Mouse (Mus musculus): ENCODE results near the gene Epha8. TPM values are rescaled to one million over a fixed set of nuclear protein-coding genes. Genes with fewer than 3 reads are reported as not detected.

The Epha8 gene
- polyA plus RNA-seq, 1 experiment from 2014 or later: 0.72 TPM

GRCm38 (mm10) chr4:136964990-136965421 is 8.4 kb upstream of the Epha8 start:
- 19% methylated on average over 15 of the region's 15 CpGs for WGBS
- Histone ChIP-seq H3K36me3 (ENCODE audit: control insufficient read depth, insufficient read depth, low read length) (no peaks in the 10 kb centered on the region), H3K27me3 (ENCODE audit: control insufficient read depth, insufficient read depth, low read length) (no peaks in the 10 kb centered on the region; the same call in 1 of the 2 replicates), H3K9me3 (ENCODE audit: control insufficient read depth, low read length) (no peaks in the 10 kb centered on the region), H3K4me1 (replicated peaks; ENCODE audit: control insufficient read depth, insufficient read depth, low read length) (peaks cover 12% of the 10 kb centered on the region; the same call in 1 of the 2 replicates), H3K27ac (ENCODE audit: low read depth, low read length) (no peak overlapping the region), H3K9ac (ENCODE audit: low read length) (no peak overlapping the region), H3K4me2 (ENCODE audit: low read depth, low read length, severe bottlenecking) (no peak overlapping the region), H3K4me3 (ENCODE audit: low read depth, low read length) (no peak overlapping the region)
- no peak; the same call in 1 of the 2 replicates for ATAC-seq (replicated peaks; ENCODE audit: low FRiP score)
- DNase-seq (ENCODE audit: low spot score): no peak

GRCm38 (mm10) chr4:136962447-136962846 is 5.8 kb upstream of the Epha8 start:
- no peak for ATAC-seq (replicated peaks; ENCODE audit: low FRiP score)
- Histone ChIP-seq H3K4me2 (ENCODE audit: low read depth, low read length, severe bottlenecking) (no peak overlapping the region), H3K4me3 (ENCODE audit: low read depth, low read length) (no peak overlapping the region), H3K9me3 (ENCODE audit: control insufficient read depth, low read length) (no peaks in the 10 kb centered on the region), H3K36me3 (ENCODE audit: control insufficient read depth, insufficient read depth, low read length) (no peaks in the 10 kb centered on the region), H3K4me1 (replicated peaks; ENCODE audit: control insufficient read depth, insufficient read depth, low read length) (peaks cover 6% of the 10 kb centered on the region; the same call in 1 of the 2 replicates), H3K27ac (ENCODE audit: low read depth, low read length) (no peak overlapping the region), H3K27me3 (ENCODE audit: control insufficient read depth, insufficient read depth, low read length) (peaks cover 14% of the 10 kb centered on the region), H3K9ac (ENCODE audit: low read length) (no peak overlapping the region)
- 66% methylated on average over 4 of the region's 4 CpGs for WGBS
- DNase-seq (ENCODE audit: low spot score): no peak

DNA sequence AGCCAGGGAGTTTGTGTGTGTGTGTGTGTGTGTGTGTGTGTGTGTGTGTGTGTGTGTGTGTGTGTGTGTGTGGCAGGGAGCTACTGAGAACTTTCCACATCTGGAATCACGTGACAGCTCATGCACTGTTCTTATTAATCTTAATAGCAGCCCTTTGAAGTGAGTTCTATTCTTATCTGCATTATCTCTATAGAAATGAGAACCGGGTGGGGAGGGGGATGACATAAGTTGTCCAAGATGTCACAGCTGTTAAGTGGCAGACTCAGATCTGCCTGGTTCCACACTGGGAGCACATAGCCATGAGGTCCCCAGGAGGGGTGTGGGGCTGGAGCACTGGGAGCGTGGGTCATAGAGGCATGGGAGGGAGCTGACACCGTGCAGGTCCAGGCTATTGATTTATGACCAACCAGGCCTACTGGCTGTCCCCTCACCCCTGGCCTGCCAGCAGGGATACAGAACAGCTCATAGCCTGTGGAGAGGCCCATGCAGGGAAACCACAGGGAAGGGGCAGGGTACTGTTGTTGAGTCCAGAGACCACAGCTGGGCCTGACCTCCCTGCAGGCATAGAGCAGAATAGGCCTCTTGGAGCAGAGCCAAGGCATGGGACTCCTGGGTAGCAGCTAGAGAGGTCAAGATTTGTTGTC is 5.1 kb upstream of the Epha8 start:
- ATAC-seq (replicated peaks; ENCODE audit: low FRiP score): no peak
- H3K9ac ChIP-seq (ENCODE audit: low read length): no peak overlapping the region
- no peak for DNase-seq (ENCODE audit: low spot score)
- H3K4me3 ChIP-seq (ENCODE audit: low read depth, low read length): no peak overlapping the region
- no peak overlapping the region for H3K4me2 ChIP-seq (ENCODE audit: low read depth, low read length, severe bottlenecking)
- H3K9me3 ChIP-seq (ENCODE audit: control insufficient read depth, low read length): no peaks in the 10 kb centered on the region
- peaks cover 20% of the 10 kb centered on the region for H3K27me3 ChIP-seq (ENCODE audit: control insufficient read depth, insufficient read depth, low read length)
- 56% methylated on average over 4 of the region's 4 CpGs for WGBS
- no peak overlapping the region for H3K27ac ChIP-seq (ENCODE audit: low read depth, low read length)
- H3K4me1 ChIP-seq (replicated peaks; ENCODE audit: control insufficient read depth, insufficient read depth, low read length): peaks cover 6% of the 10 kb centered on the region; the same call in 1 of the 2 replicates
- H3K36me3 ChIP-seq (ENCODE audit: control insufficient read depth, insufficient read depth, low read length): no peaks in the 10 kb centered on the region

DNA sequence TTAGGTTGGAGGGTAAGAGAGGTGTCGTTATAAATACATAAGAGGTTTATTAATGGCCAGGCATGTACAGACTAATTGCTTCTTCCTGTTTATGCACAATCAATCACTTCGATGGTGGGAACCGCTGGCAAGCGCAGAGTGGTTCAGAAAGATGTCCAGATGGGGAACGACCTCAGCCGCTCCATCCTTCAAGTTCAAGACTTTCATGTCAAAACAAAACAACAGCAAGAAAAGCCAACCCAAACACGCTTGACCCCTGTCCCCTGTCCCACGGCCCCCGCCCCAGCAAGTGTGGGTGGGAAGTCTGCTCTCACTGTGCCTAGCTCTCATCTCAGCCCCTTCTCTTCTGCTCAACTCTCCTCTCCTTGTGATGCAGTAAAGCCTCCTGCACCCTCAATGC is 4.0 kb upstream of the Epha8 start:
- Histone ChIP-seq H3K9ac (ENCODE audit: low read length) (no peak overlapping the region), H3K27ac (ENCODE audit: low read depth, low read length) (no peak overlapping the region), H3K4me2 (ENCODE audit: low read depth, low read length, severe bottlenecking) (no peak overlapping the region), H3K4me1 (replicated peaks; ENCODE audit: control insufficient read depth, insufficient read depth, low read length) (peaks cover 8% of the 10 kb centered on the region; the same call in 1 of the 2 replicates), H3K27me3 (ENCODE audit: control insufficient read depth, insufficient read depth, low read length) (peaks cover 32% of the 10 kb centered on the region), H3K4me3 (ENCODE audit: low read depth, low read length) (no peak overlapping the region), H3K9me3 (ENCODE audit: control insufficient read depth, low read length) (no peaks in the 10 kb centered on the region), H3K36me3 (ENCODE audit: control insufficient read depth, insufficient read depth, low read length) (no peaks in the 10 kb centered on the region)
- ATAC-seq (replicated peaks; ENCODE audit: low FRiP score) (no peak), DNase-seq (ENCODE audit: low spot score) (no peak)
- WGBS: 83% methylated on average over 9 of the region's 9 CpGs

DNA sequence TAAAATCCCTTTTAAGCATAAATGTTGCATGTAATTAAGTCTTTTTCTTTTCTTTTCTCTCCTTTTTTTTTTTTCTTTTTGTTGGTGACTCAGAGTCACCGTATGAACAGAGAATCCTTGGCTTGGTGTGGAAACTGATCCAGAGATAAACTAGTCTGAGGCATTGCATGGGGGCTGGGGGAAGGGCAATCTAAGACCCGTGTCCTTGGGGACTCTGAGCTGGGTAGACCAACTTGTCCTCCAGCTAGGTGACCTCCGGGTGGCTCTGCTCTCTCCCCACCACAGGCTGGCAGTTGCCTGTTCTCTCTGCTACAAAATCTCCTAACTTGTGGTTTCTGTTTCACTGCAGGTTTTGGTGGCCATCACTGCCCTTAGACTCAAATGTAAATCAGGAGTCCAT is 3.5 kb upstream of the Epha8 start:
- Histone ChIP-seq H3K4me1 (replicated peaks; ENCODE audit: control insufficient read depth, insufficient read depth, low read length) (peaks cover 8% of the 10 kb centered on the region; the same call in 1 of the 2 replicates), H3K9ac (ENCODE audit: low read length) (no peak overlapping the region), H3K4me2 (ENCODE audit: low read depth, low read length, severe bottlenecking) (no peak overlapping the region), H3K36me3 (ENCODE audit: control insufficient read depth, insufficient read depth, low read length) (no peaks in the 10 kb centered on the region), H3K9me3 (ENCODE audit: control insufficient read depth, low read length) (no peaks in the 10 kb centered on the region), H3K27me3 (ENCODE audit: control insufficient read depth, insufficient read depth, low read length) (peaks cover 36% of the 10 kb centered on the region), H3K27ac (ENCODE audit: low read depth, low read length) (no peak overlapping the region), H3K4me3 (ENCODE audit: low read depth, low read length) (no peak overlapping the region)
- ATAC-seq (replicated peaks; ENCODE audit: low FRiP score): no peak
- WGBS: 58% methylated on average over 3 of the region's 3 CpGs
- no peak for DNase-seq (ENCODE audit: low spot score)

DNA sequence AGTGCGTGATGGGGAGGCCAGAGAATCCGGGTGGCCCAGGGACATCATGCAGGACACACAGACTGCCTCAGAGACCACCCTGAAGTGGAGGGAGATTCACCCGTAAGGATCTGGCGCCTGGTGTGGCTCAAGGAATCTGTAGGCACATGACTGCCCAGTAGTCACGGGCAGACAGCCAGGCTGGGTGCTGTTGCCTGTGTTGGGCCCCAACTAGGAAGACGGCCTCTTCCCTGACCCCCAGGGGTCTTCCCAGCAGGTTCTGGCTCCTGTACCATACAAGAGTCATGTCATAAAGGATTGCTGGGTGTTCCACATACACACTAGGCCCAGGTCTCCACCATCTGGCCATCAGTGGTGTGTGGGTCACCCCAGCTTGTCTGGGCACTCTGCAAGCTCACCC is 2.1 kb downstream of the Epha8 start:
- no peak for ATAC-seq (replicated peaks; ENCODE audit: low FRiP score)

GRCm38 (mm10) chr4:136949266-136949989 is 7.2 kb downstream of the Epha8 start:
- H3K9ac ChIP-seq (ENCODE audit: low read length): no peak overlapping the region
- H3K27me3 ChIP-seq (ENCODE audit: control insufficient read depth, insufficient read depth, low read length): peaks cover 8% of the 10 kb centered on the region
- no peaks in the 10 kb centered on the region for H3K36me3 ChIP-seq (ENCODE audit: control insufficient read depth, insufficient read depth, low read length)
- H3K9me3 ChIP-seq (ENCODE audit: control insufficient read depth, low read length): no peaks in the 10 kb centered on the region
- H3K27ac ChIP-seq (ENCODE audit: low read depth, low read length): no peak overlapping the region
- no peak overlapping the region for H3K4me3 ChIP-seq (ENCODE audit: low read depth, low read length)
- DNase-seq (ENCODE audit: low spot score) (no peak), ATAC-seq (replicated peaks; ENCODE audit: low FRiP score) (no peak)
- 38% methylated on average over 10 of the region's 10 CpGs for WGBS
- no peak overlapping the region for H3K4me2 ChIP-seq (ENCODE audit: low read depth, low read length, severe bottlenecking)
- no peaks in the 10 kb centered on the region for H3K4me1 ChIP-seq (replicated peaks; ENCODE audit: control insufficient read depth, insufficient read depth, low read length)

More for the DNA sequence above, 2.1 kb downstream of the Epha8 start:
- no peak overlapping the region for H3K4me3 ChIP-seq (ENCODE audit: low read depth, low read length)
- no peak overlapping the region for H3K9ac ChIP-seq (ENCODE audit: low read length)
- H3K9me3 ChIP-seq (ENCODE audit: control insufficient read depth, low read length): no peaks in the 10 kb centered on the region
- H3K27ac ChIP-seq (ENCODE audit: low read depth, low read length): no peak overlapping the region
- 74% methylated on average over 6 of the region's 6 CpGs for WGBS
- H3K4me2 ChIP-seq (ENCODE audit: low read depth, low read length, severe bottlenecking): no peak overlapping the region
- peaks cover 48% of the 10 kb centered on the region for H3K27me3 ChIP-seq (ENCODE audit: control insufficient read depth, insufficient read depth, low read length)
- no peak for DNase-seq (ENCODE audit: low spot score)
- H3K4me1 ChIP-seq (replicated peaks; ENCODE audit: control insufficient read depth, insufficient read depth, low read length): peaks cover 3% of the 10 kb centered on the region; the same call in 1 of the 2 replicates
- H3K36me3 ChIP-seq (ENCODE audit: control insufficient read depth, insufficient read depth, low read length): no peaks in the 10 kb centered on the region

DNA sequence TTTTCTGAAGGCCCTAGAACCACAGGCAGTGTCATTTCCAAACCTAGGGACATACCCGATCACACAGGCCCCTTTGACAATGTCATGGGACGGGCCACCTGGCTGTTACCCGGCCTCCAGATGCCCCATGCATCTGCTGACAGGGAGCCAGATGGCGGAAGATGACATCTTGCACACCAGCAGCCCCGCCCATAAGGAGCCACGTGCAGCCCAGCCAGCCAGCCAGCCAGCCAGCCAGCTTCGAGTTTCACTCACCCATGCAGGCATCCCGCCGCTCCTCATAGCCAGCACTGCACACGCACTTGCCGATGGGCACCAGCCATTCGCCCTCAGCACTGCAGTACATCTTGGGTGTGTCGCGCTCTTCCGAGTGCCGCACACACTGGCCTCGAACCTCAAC is 11.2 kb downstream of the Epha8 start:
- Histone ChIP-seq H3K36me3 (ENCODE audit: control insufficient read depth, insufficient read depth, low read length) (no peaks in the 10 kb centered on the region), H3K27me3 (ENCODE audit: control insufficient read depth, insufficient read depth, low read length) (no peaks in the 10 kb centered on the region; the same call in 1 of the 2 replicates), H3K27ac (ENCODE audit: low read depth, low read length) (no peak overlapping the region), H3K4me1 (replicated peaks; ENCODE audit: control insufficient read depth, insufficient read depth, low read length) (no peaks in the 10 kb centered on the region; the same call in 1 of the 2 replicates), H3K9me3 (ENCODE audit: control insufficient read depth, low read length) (no peaks in the 10 kb centered on the region), H3K4me2 (ENCODE audit: low read depth, low read length, severe bottlenecking) (no peak overlapping the region), H3K4me3 (ENCODE audit: low read depth, low read length) (no peak overlapping the region), H3K9ac (ENCODE audit: low read length) (no peak overlapping the region)
- DNase-seq (ENCODE audit: low spot score): peak; percentile 66
- ATAC-seq (replicated peaks; ENCODE audit: low FRiP score): no peak
- WGBS: 77% methylated on average over 17 of the region's 17 CpGs

Data from forebrain, embryonic 11.5 days (tissue).